Mouse (Mus musculus) left cerebral cortex, postnatal 25 days (tissue): ENCODE measurements around the gene Epc2. TPM values are rescaled to one million over a fixed set of nuclear protein-coding genes. Genes with fewer than 3 reads are reported as not detected.

Source experiments
- DNase-seq, 2 experiments: peaks; one replicate each; pipeline ENCODE4 v3.0.0; 2022; ENCODE audit warnings: low spot score in 2 of 2, mixed read lengths in 1 of 2
- intact Hi-C: fragments of 180-260 bp; cut with DNase I; formaldehyde crosslinking; loops from one replicate; pipeline ENCODE4 v1.15.1; 2025
- total RNA-seq, 2 experiments: library from RNA; stranded (reverse); gene quantifications; 2 replicates each; pipeline ENCODE4 v1.2.3; 2021

Gene Epc2
- total RNA-seq, 2 experiments from 2014 or later = 53.1 to 59.2 TPM

GRCm38 (mm10) chr2:49557339-49557738 is 106.1 kb downstream of the Epc2 start:
- intact Hi-C loops = no loop called here
- no peak for DNase-seq

- DNase-seq = no peak
- intact Hi-C loops = no loop called here
These were observed 107.1 kb downstream of the Epc2 start for GRCm38 (mm10) chr2:49558361-49558760.

- intact Hi-C loops = no loop called here
- DNase-seq = peak; percentile 68 to 94
These were observed 111.5 kb downstream of the Epc2 start for GRCm38 (mm10) chr2:49562688-49563350.

- intact Hi-C loops = loop anchor here (2.0 to 5.0 kb wide), 3 partner anchors 49 to 142 kb away; partner anchors contain the start of gene Kif5c
These were observed 118.8 kb downstream of the Epc2 start for GRCm38 (mm10) chr2:49569862-49570777.

GRCm38 (mm10) chr2:49570778-49571101 is 119.5 kb downstream of the Epc2 start:
- no peak for DNase-seq
- intact Hi-C loops = loop anchor here (2.0 to 5.0 kb wide), 3 partner anchors 48 to 142 kb away; partner anchors contain the start of gene Kif5c

More at GRCm38 (mm10) chr2:49569862-49570777, 118.8 kb downstream of the Epc2 start:
- DNase-seq = peak; percentile 22 to 47

GRCm38 (mm10) chr2:49571159-49571920 is 120.1 kb downstream of the Epc2 start:
- intact Hi-C loops = loop anchor here (2.0 to 5.0 kb wide), 3 partner anchors 47 to 141 kb away; partner anchors contain the start of gene Kif5c
- peak in 1 of 2 experiments; percentile 43 for DNase-seq

- intact Hi-C loops = loop anchor here (5.0 kb wide), 1 partner anchor 140 kb away; no protein-coding TSS in a partner anchor
- peak; percentile 73 to 95 for DNase-seq
These were observed 120.9 kb downstream of the Epc2 start for GRCm38 (mm10) chr2:49572111-49572642.

- no peak for DNase-seq
- intact Hi-C loops = loop anchor here (5.0 kb wide), 1 partner anchor 140 kb away; no protein-coding TSS in a partner anchor
These were observed 121.4 kb downstream of the Epc2 start for GRCm38 (mm10) chr2:49572684-49573083.

GRCm38 (mm10) chr2:49573282-49573681 is 122.0 kb downstream of the Epc2 start:
- intact Hi-C loops = loop anchor here (5.0 kb wide), 1 partner anchor 139 kb away; no protein-coding TSS in a partner anchor
- DNase-seq = no peak

- intact Hi-C loops = no loop called here
- peak in 1 of 2 experiments; percentile 58 for DNase-seq
These were observed 129.3 kb downstream of the Epc2 start for GRCm38 (mm10) chr2:49580585-49580984.

GRCm38 (mm10) chr2:49582546-49582945 is 131.3 kb downstream of the Epc2 start:
- DNase-seq = no peak
- intact Hi-C loops = no loop called here

- intact Hi-C loops = no loop called here
- no peak for DNase-seq
These were observed 132.0 kb downstream of the Epc2 start for GRCm38 (mm10) chr2:49583311-49583710.

GRCm38 (mm10) chr2:49590450-49590849 is 139.2 kb downstream of the Epc2 start:
- no peak for DNase-seq
- intact Hi-C loops = no loop called here

GRCm38 (mm10) chr2:49592926-49593325 is 141.6 kb downstream of the Epc2 start:
- intact Hi-C loops = no loop called here
- DNase-seq = no peak

- DNase-seq = peak in 1 of 2 experiments; percentile 40
- intact Hi-C loops = no loop called here
These were observed 143.6 kb downstream of the Epc2 start for GRCm38 (mm10) chr2:49594886-49595285.

GRCm38 (mm10) chr2:49596318-49596717 is 145.0 kb downstream of the Epc2 start:
- peak in 1 of 2 experiments; percentile 52 for DNase-seq
- intact Hi-C loops = no loop called here

- intact Hi-C loops = no loop called here
- DNase-seq = no peak
These were observed 148.9 kb downstream of the Epc2 start for GRCm38 (mm10) chr2:49600021-49600681.
